ENCODE assay signal across 11 mouse cellular contexts in the genomic region with DNA sequence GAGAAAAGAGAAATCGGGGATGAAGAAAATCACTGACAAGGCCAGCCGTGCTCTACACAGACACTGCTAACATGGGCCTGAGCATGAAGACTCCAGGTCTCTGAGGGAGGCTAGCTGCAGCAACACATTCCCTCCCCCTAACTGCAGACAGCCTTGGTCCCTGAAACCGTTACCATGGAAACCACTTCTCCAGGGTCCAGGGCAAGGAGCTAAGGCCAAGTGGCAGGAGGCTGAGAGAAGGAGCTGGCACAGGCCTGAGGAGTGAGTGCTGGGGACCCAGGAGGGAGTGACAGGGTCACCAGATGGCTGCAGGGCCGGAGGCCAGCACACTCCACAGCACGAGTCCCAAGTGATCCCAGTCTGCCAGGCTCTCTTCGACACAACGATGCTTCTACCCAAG.
A peak's percentile ranks its signal among the peaks of the same experiment; 100 is the strongest.
DNase-seq lines count a peak whose midpoint lies in the region; ATAC-seq and TF ChIP-seq lines count a peak whose summit lies in the region.
"Had no signal": no experiment of that assay in that cellular context is flagged by ENCODE, and none has a peak within 500 bp of the region (broad histone marks: within the 10 kb centered on the region; RNA-seq: fewer than 3 reads in every experiment).

No protein-coding gene starts in this region.

- no peak overlapping the region for H3K9ac ChIP-seq in forebrain, postnatal 0 days
- no peak overlapping the region for H3K9ac ChIP-seq in forebrain, embryonic 11.5 days (ENCODE audit: low read length)
- no peak overlapping the region; the same call in 1 of the 2 replicates for H3K9ac ChIP-seq in hindbrain, embryonic 16.5 days (ENCODE audit: low read depth, low read length)
- H3K9ac ChIP-seq in liver, postnatal 0 days (replicated peaks) = no peak overlapping the region
- H3K9ac ChIP-seq: liver, embryonic 13.5 days had no signal

- 0 out of 2 replicates have a peak overlapping the region, but pooled peaks have one; percentile 30 for H3K27ac ChIP-seq in forebrain, postnatal 0 days (ENCODE audit: low read depth, low read length)
- no peak overlapping the region for H3K27ac ChIP-seq in forebrain, embryonic 11.5 days (ENCODE audit: low read depth, low read length)
- peak overlapping the region; percentile 74 for H3K27ac ChIP-seq in hindbrain, embryonic 16.5 days (ENCODE audit: low read depth, low read length)
- H3K27ac ChIP-seq in liver, postnatal 0 days (ENCODE audit: low read depth) = no peak overlapping the region
- H3K27ac ChIP-seq: liver, embryonic 13.5 days had no signal

- no peaks in the 10 kb centered on the region for H3K36me3 ChIP-seq in forebrain, postnatal 0 days (ENCODE audit: insufficient read depth)
- no peaks in the 10 kb centered on the region for H3K36me3 ChIP-seq in forebrain, embryonic 11.5 days (ENCODE audit: control insufficient read depth, insufficient read depth, low read length)
- H3K36me3 ChIP-seq in hindbrain, embryonic 16.5 days (ENCODE audit: control insufficient read depth, insufficient read depth, low read length) = no peaks in the 10 kb centered on the region
- no peaks in the 10 kb centered on the region for H3K36me3 ChIP-seq in liver, postnatal 0 days (replicated peaks; ENCODE audit: insufficient read depth, low read length)
- H3K36me3 ChIP-seq: liver, embryonic 13.5 days had no signal

- no peak for TF ChIP-seq EP300 in liver, postnatal 0 days (IDR thresholded peaks at IDR 0.05; ENCODE audit: low read depth)

- H3K4me1 ChIP-seq in forebrain, postnatal 0 days (ENCODE audit: insufficient read depth) = no peaks in the 10 kb centered on the region
- no peaks in the 10 kb centered on the region for H3K4me1 ChIP-seq in forebrain, embryonic 11.5 days (replicated peaks; ENCODE audit: control insufficient read depth, insufficient read depth, low read length)
- H3K4me1 ChIP-seq in hindbrain, embryonic 16.5 days (ENCODE audit: control insufficient read depth, insufficient read depth, low read depth, low read length) = peaks cover 8% of the 10 kb centered on the region
- H3K4me1 ChIP-seq in liver, postnatal 0 days (ENCODE audit: insufficient read depth) = no peaks in the 10 kb centered on the region
- H3K4me1 ChIP-seq: liver, embryonic 13.5 days had no signal

- WGBS in forebrain, postnatal 0 days = 56% methylated on average over 7 of the region's 7 CpGs
- WGBS in forebrain, embryonic 11.5 days = 73% methylated on average over 7 of the region's 7 CpGs
- 39% methylated on average over 7 of the region's 7 CpGs for WGBS in hindbrain, embryonic 16.5 days
- WGBS in liver, postnatal 0 days (ENCODE audit: insufficient replicate concordance) = 73% methylated on average over 7 of the region's 7 CpGs

- no peak for TF ChIP-seq CTCF in forebrain, postnatal 0 days (IDR thresholded peaks at IDR 0.05; ENCODE audit: low read depth)
- no peak for TF ChIP-seq CTCF in liver, postnatal 0 days (IDR thresholded peaks at IDR 0.05; ENCODE audit: low read depth)

- no peaks in the 10 kb centered on the region for H3K27me3 ChIP-seq in forebrain, postnatal 0 days (ENCODE audit: insufficient read depth, low read length)
- no peaks in the 10 kb centered on the region for H3K27me3 ChIP-seq in forebrain, embryonic 11.5 days (ENCODE audit: control insufficient read depth, insufficient read depth, low read length)
- H3K27me3 ChIP-seq in hindbrain, embryonic 16.5 days (replicated peaks; ENCODE audit: control insufficient read depth, insufficient read depth, low read length) = no peaks in the 10 kb centered on the region
- no peaks in the 10 kb centered on the region for H3K27me3 ChIP-seq in liver, postnatal 0 days (ENCODE audit: insufficient read depth, low read length)
- H3K27me3 ChIP-seq: liver, embryonic 13.5 days had no signal

- H3K9me3 ChIP-seq in forebrain, postnatal 0 days (ENCODE audit: low read length) = no peaks in the 10 kb centered on the region
- no peaks in the 10 kb centered on the region; the same call in 1 of the 2 replicates for H3K9me3 ChIP-seq in forebrain, embryonic 11.5 days (ENCODE audit: control insufficient read depth, low read length)
- no peaks in the 10 kb centered on the region for H3K9me3 ChIP-seq in hindbrain, embryonic 16.5 days (ENCODE audit: control insufficient read depth, low read length)
- H3K9me3 ChIP-seq in liver, postnatal 0 days (ENCODE audit: low read length) = no peaks in the 10 kb centered on the region
- H3K9me3 ChIP-seq: liver, embryonic 13.5 days had no signal

- DNase-seq in forebrain, postnatal 0 days = peak; percentile 61
- no peak for DNase-seq in forebrain, embryonic 11.5 days (ENCODE audit: low spot score)
- DNase-seq in cerebellum, postnatal 10 days = peak; percentile 96 to 98
- peak; percentile 31 for DNase-seq in retina, embryonic 14.5 days (ENCODE audit: low spot score)
- no peak for DNase-seq in frontal cortex, postnatal 36 days (ENCODE audit: low spot score in 2 of 2)
- DNase-seq in liver, postnatal 0 days = no peak
- DNase-seq in thymus, postnatal 14 days = no peak
- DNase-seq: adrenal gland, adult 8-10 months; liver, embryonic 13.5 days had no signal

- H3K4me3 ChIP-seq in forebrain, postnatal 0 days (ENCODE audit: low read depth, low read length) = no peak overlapping the region
- H3K4me3 ChIP-seq in forebrain, embryonic 11.5 days (ENCODE audit: low read depth, low read length) = no peak overlapping the region
- no peak overlapping the region for H3K4me3 ChIP-seq in hindbrain, embryonic 16.5 days (ENCODE audit: low read length)
- no peak overlapping the region for H3K4me3 ChIP-seq in liver, postnatal 0 days (ENCODE audit: low read depth, low read length)
- H3K4me3 ChIP-seq: liver, embryonic 13.5 days had no signal

- peak; percentile 80 for ATAC-seq in forebrain, postnatal 0 days
- no peak for ATAC-seq in forebrain, embryonic 11.5 days (replicated peaks; ENCODE audit: low FRiP score)
- ATAC-seq in hindbrain, embryonic 16.5 days = peak; percentile 90
- no peak for ATAC-seq in liver, postnatal 0 days
- ATAC-seq: intestine, embryonic 16.5 days had no signal

- no peak overlapping the region for H3K4me2 ChIP-seq in forebrain, postnatal 0 days (ENCODE audit: low read depth)
- no peak overlapping the region for H3K4me2 ChIP-seq in forebrain, embryonic 11.5 days (ENCODE audit: low read depth, low read length, severe bottlenecking)
- no peak overlapping the region for H3K4me2 ChIP-seq in hindbrain, embryonic 16.5 days (ENCODE audit: low read length)
- H3K4me2 ChIP-seq in liver, postnatal 0 days (ENCODE audit: low read depth, low read length) = no peak overlapping the region
- H3K4me2 ChIP-seq: liver, embryonic 13.5 days had no signal

Comparison
In these comparisons a context has a peak if more than half of its experiments do, and no peak if none do; other contexts are left out.
1. ATAC-seq: peak in forebrain, postnatal 0 days (single experiment) and hindbrain, embryonic 16.5 days (single experiment); none in forebrain, embryonic 11.5 days (single experiment) and liver, postnatal 0 days (single experiment).
2. DNase-seq: peak in forebrain, postnatal 0 days (single experiment), cerebellum, postnatal 10 days (2 of 2) and retina, embryonic 14.5 days (single experiment); none in forebrain, embryonic 11.5 days (single experiment), frontal cortex, postnatal 36 days (0 of 2), liver, postnatal 0 days (single experiment) and thymus, postnatal 14 days (single experiment).
3. H3K27ac ChIP-seq: peak in forebrain, postnatal 0 days (single experiment) and hindbrain, embryonic 16.5 days (single experiment); none in forebrain, embryonic 11.5 days (single experiment) and liver, postnatal 0 days (single experiment).